Mouse (Mus musculus) embryonic facial prominence, embryonic 15.5 days (tissue): Measurements from ENCODE around the gene Ptafr. TPM values are rescaled to one million over a fixed set of nuclear protein-coding genes. Genes with fewer than 3 reads are reported as not detected.
"Not testable (repeated sequence)": the region's sequence is repeated elsewhere in the genome, so short reads cannot be mapped to it uniquely, and the experiment has no call there.

Source experiments
- ATAC-seq: fragments of 200-750 bp; cut with Nextera tagmentation; 2 replicates; pipeline ENCODE4 v1.8.0; 2017; ENCODE audit warnings: low read depth, moderate TSS enrichment; ENCODE audit not compliant: insufficient number of reproducible peaks, low FRiP score, low TSS enrichment
- H3K27ac ChIP-seq: fragments of 300-500 bp; sonication (generic); replicated peaks from 2 replicates; pipeline ENCODE4 v1.5.1; 2015; ENCODE audit warnings: mild to moderate bottlenecking, inconsistent platforms
- H3K27me3 ChIP-seq: fragments of 300-500 bp; sonication (generic); 2 replicates; pipeline ENCODE4 v1.6.1; 2015; ENCODE audit warnings: inconsistent platforms
- H3K36me3 ChIP-seq: fragments of 300-500 bp; sonication (generic); 2 replicates; pipeline ENCODE4 v1.6.1; 2015; ENCODE audit warnings: mild to moderate bottlenecking, inconsistent platforms
- H3K4me1 ChIP-seq: fragments of 300-500 bp; sonication (generic); 2 replicates; pipeline ENCODE4 v1.6.1; 2015; ENCODE audit warnings: inconsistent platforms
- H3K4me2 ChIP-seq: fragments of 300-500 bp; sonication (generic); replicated peaks from 2 replicates; pipeline ENCODE4 v1.6.1; 2015; ENCODE audit warnings: mild to moderate bottlenecking, inconsistent platforms
- H3K4me3 ChIP-seq: fragments of 300-500 bp; sonication (generic); replicated peaks from 2 replicates; pipeline ENCODE4 v1.5.1; 2015; ENCODE audit warnings: mild to moderate bottlenecking, inconsistent platforms
- H3K9ac ChIP-seq: fragments of 300-500 bp; sonication (generic); 2 replicates; pipeline ENCODE4 v1.6.1; 2015; ENCODE audit warnings: inconsistent platforms
- H3K9me3 ChIP-seq: fragments of 300-500 bp; sonication (generic); replicated peaks from 2 replicates; pipeline ENCODE4 v1.6.1; 2016; ENCODE audit warnings: inconsistent platforms
- WGBS: fragments of 180-500 bp; shearing (Covaris S2); methylation state at CpG from one replicate; pipeline ENCODE4 v1.1.7; 2015; 5-methylcytosine and 5-hydroxymethylcytosine counted together
- polyA plus RNA-seq: library from polyadenylated mRNA; unstranded; fragments of >200 nt; fragmentation: Nextera tagmentation; extraction: Ambion mirVana; gene quantifications from 2 replicates; pipeline ENCODE4 v1.2.1, GENCODE M21; 2015

Gene Ptafr
- polyA plus RNA-seq, 1 experiment from 2014 or later = 1.4 TPM

- H3K36me3 ChIP-seq = no peaks in the 10 kb centered on the region
- no peak overlapping the region for H3K4me3 ChIP-seq
- H3K9ac ChIP-seq = no peak overlapping the region
- no peaks in the 10 kb centered on the region for H3K27me3 ChIP-seq
- no peak for ATAC-seq
- 86% methylated on average over 9 of the region's 9 CpGs for WGBS
- H3K27ac ChIP-seq = no peak overlapping the region
- no peaks in the 10 kb centered on the region for H3K9me3 ChIP-seq
- H3K4me2 ChIP-seq = no peak overlapping the region
- H3K4me1 ChIP-seq = no peaks in the 10 kb centered on the region
Measured at GRCm38 (mm10) chr4:132592958-132593357, 29.1 kb downstream of the Ptafr start.

GRCm38 (mm10) chr4:132594191-132594590 lies 30.3 kb downstream of the Ptafr start:
- Histone ChIP-seq H3K9ac (no peak overlapping the region), H3K9me3 (no peaks in the 10 kb centered on the region), H3K4me1 (no peaks in the 10 kb centered on the region), H3K27ac (no peak overlapping the region), H3K27me3 (no peaks in the 10 kb centered on the region), H3K4me3 (no peak overlapping the region), H3K4me2 (no peak overlapping the region), H3K36me3 (no peaks in the 10 kb centered on the region)
- 32% methylated on average over 4 of the region's 4 CpGs for WGBS
- no peak for ATAC-seq

- H3K9me3 ChIP-seq = no peaks in the 10 kb centered on the region
- H3K27ac ChIP-seq = no peak overlapping the region
- H3K9ac ChIP-seq = no peak overlapping the region
- H3K27me3 ChIP-seq = no peaks in the 10 kb centered on the region
- no peak for ATAC-seq
- H3K4me2 ChIP-seq = no peak overlapping the region
- no peak overlapping the region for H3K4me3 ChIP-seq
- no peaks in the 10 kb centered on the region for H3K4me1 ChIP-seq
- no peaks in the 10 kb centered on the region for H3K36me3 ChIP-seq
- WGBS = 84% methylated on average over 2 of the region's 2 CpGs
Measured at GRCm38 (mm10) chr4:132598861-132599260, 35.0 kb downstream of the Ptafr start.

GRCm38 (mm10) chr4:132599764-132600163 lies 35.9 kb downstream of the Ptafr start:
- ATAC-seq = no peak

GRCm38 (mm10) chr4:132600465-132600864 lies 36.6 kb downstream of the Ptafr start:
- Histone ChIP-seq H3K4me1 (no peaks in the 10 kb centered on the region), H3K36me3 (no peaks in the 10 kb centered on the region), H3K9ac (no peak overlapping the region), H3K27ac (no peak overlapping the region), H3K9me3 (no peaks in the 10 kb centered on the region), H3K4me3 (no peak overlapping the region), H3K27me3 (no peaks in the 10 kb centered on the region), H3K4me2 (no peak overlapping the region)
- 85% methylated on average over 6 of the region's 6 CpGs for WGBS
- no peak for ATAC-seq

More at GRCm38 (mm10) chr4:132599764-132600163, 35.9 kb downstream of the Ptafr start:
- H3K36me3 ChIP-seq = no peaks in the 10 kb centered on the region
- no peaks in the 10 kb centered on the region for H3K27me3 ChIP-seq
- no peak overlapping the region for H3K27ac ChIP-seq
- H3K4me2 ChIP-seq = no peak overlapping the region
- H3K9me3 ChIP-seq = no peaks in the 10 kb centered on the region
- H3K9ac ChIP-seq = no peak overlapping the region
- H3K4me3 ChIP-seq = no peak overlapping the region
- H3K4me1 ChIP-seq = no peaks in the 10 kb centered on the region
- 71% methylated on average over 3 of the region's 3 CpGs for WGBS

GRCm38 (mm10) chr4:132601242-132601641 lies 37.4 kb downstream of the Ptafr start:
- not testable (repeated sequence) for H3K9ac ChIP-seq, H3K36me3 ChIP-seq, H3K9me3 ChIP-seq, ATAC-seq, H3K4me1 ChIP-seq, H3K27ac ChIP-seq, H3K4me3 ChIP-seq, H3K27me3 ChIP-seq, H3K4me2 ChIP-seq
- WGBS = 88% methylated on average over 4 of the region's 5 CpGs

GRCm38 (mm10) chr4:132603468-132603867 lies 39.6 kb downstream of the Ptafr start:
- no peak overlapping the region for H3K4me2 ChIP-seq
- no peaks in the 10 kb centered on the region for H3K4me1 ChIP-seq
- no peak overlapping the region for H3K9ac ChIP-seq
- WGBS = 73% methylated on average over 4 of the region's 4 CpGs
- no peak overlapping the region for H3K27ac ChIP-seq
- no peaks in the 10 kb centered on the region for H3K27me3 ChIP-seq
- no peak overlapping the region for H3K4me3 ChIP-seq
- no peak for ATAC-seq
- no peaks in the 10 kb centered on the region for H3K36me3 ChIP-seq
- no peaks in the 10 kb centered on the region for H3K9me3 ChIP-seq

GRCm38 (mm10) chr4:132605816-132606215 lies 41.9 kb downstream of the Ptafr start:
- no peak overlapping the region for H3K4me3 ChIP-seq
- no peaks in the 10 kb centered on the region for H3K9me3 ChIP-seq
- H3K36me3 ChIP-seq = no peaks in the 10 kb centered on the region
- H3K9ac ChIP-seq = no peak overlapping the region
- no peaks in the 10 kb centered on the region for H3K4me1 ChIP-seq
- 69% methylated on average over 5 of the region's 5 CpGs for WGBS
- no peaks in the 10 kb centered on the region for H3K27me3 ChIP-seq
- no peak for ATAC-seq
- H3K27ac ChIP-seq = no peak overlapping the region
- no peak overlapping the region for H3K4me2 ChIP-seq

GRCm38 (mm10) chr4:132608147-132608546 lies 44.3 kb downstream of the Ptafr start:
- Histone ChIP-seq H3K36me3 (no peaks in the 10 kb centered on the region), H3K4me3 (no peak overlapping the region), H3K4me2 (no peak overlapping the region), H3K4me1 (no peaks in the 10 kb centered on the region), H3K9ac (no peak overlapping the region), H3K9me3 (no peaks in the 10 kb centered on the region), H3K27ac (no peak overlapping the region), H3K27me3 (no peaks in the 10 kb centered on the region)
- WGBS = 45% methylated on average over 4 of the region's 4 CpGs
- no peak for ATAC-seq

- Histone ChIP-seq H3K36me3 (no peaks in the 10 kb centered on the region), H3K27ac (no peak overlapping the region), H3K4me2 (no peak overlapping the region), H3K4me1 (no peaks in the 10 kb centered on the region), H3K9ac (no peak overlapping the region), H3K4me3 (no peak overlapping the region), H3K27me3 (no peaks in the 10 kb centered on the region), H3K9me3 (0 out of 2 replicates have a peak, but pooled peaks cover 6% of the 10 kb centered on the region)
- no peak for ATAC-seq
- 80% methylated on average over 3 of the region's 3 CpGs for WGBS
Measured at GRCm38 (mm10) chr4:132610301-132610984, 46.6 kb downstream of the Ptafr start.

- Histone ChIP-seq H3K4me3 (no peak overlapping the region), H3K9ac (no peak overlapping the region), H3K9me3 (0 out of 2 replicates have a peak, but pooled peaks cover 8% of the 10 kb centered on the region), H3K4me1 (no peaks in the 10 kb centered on the region), H3K27ac (no peak overlapping the region), H3K27me3 (no peaks in the 10 kb centered on the region), H3K36me3 (no peaks in the 10 kb centered on the region), H3K4me2 (no peak overlapping the region)
- WGBS = 87% methylated on average over 8 of the region's 8 CpGs
- no peak for ATAC-seq
Measured at GRCm38 (mm10) chr4:132611320-132611719, 47.5 kb downstream of the Ptafr start.

GRCm38 (mm10) chr4:132617873-132618272 lies 54.0 kb downstream of the Ptafr start:
- no peak for ATAC-seq
- 0 out of 2 replicates have a peak, but pooled peaks cover 8% of the 10 kb centered on the region for H3K9me3 ChIP-seq

More at GRCm38 (mm10) chr4:132617873-132618272, 54.0 kb downstream of the Ptafr start:
- Histone ChIP-seq H3K4me1 (no peaks in the 10 kb centered on the region), H3K27me3 (no peaks in the 10 kb centered on the region), H3K9ac (no peak overlapping the region), H3K27ac (no peak overlapping the region), H3K36me3 (no peaks in the 10 kb centered on the region), H3K4me2 (no peak overlapping the region), H3K4me3 (no peak overlapping the region)
- WGBS = 86% methylated on average over 6 of the region's 6 CpGs
